Mouse (Mus musculus): ENCODE measurements around the gene Klra3. TPM values are rescaled to one million over a fixed set of nuclear protein-coding genes. Genes with fewer than 3 reads are reported as not detected.

Gene Klra3
- not detected in 2 replicates for polyA plus RNA-seq (2021; fragmentation: Nextera tagmentation)
- long read RNA-seq, experiment 1: 0 reads
- long read RNA-seq, experiment 2: 0 reads

DNA sequence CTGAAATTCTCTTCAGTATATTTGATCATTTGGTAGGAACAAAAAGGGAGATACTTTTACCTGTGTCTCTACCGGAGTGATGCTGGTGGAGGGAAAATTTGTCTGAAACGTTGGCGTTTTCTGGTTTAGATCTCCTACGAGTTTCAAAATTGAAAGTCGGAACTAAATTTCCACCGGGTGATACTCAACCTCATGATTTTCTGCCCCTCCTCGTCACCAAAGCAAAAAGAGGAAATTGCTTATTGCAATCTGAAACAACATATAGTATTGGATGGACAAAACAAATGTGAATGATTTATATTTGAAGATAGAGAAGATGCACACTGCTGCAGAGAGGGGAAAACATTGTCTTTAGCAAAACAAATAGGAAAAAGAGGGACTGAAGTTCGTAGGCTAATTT is at the start of gene Klra3:
Klra3 (minus strand) TSS at position 164 of the 400 bp plus-strand sequence.

DNA sequence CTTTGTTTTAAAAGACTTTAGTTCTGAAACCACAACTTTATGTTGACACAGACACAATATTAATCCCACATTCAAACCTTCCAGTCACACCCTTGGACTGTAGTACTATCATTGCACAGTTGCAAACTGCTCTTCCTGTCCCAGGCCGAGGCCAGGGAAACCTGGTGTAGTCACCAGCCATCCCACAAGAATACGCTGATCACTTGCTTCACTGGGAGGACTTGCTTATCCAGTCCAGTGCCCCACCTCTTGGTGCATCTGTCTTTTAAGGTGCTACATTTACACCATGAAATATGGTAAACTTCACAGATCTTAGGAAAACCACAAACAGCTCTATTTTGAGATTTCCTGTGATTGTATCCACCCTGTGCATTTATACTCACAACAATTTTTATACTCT is 49.4 kb upstream of the Klra3 start, which contains the start of gene Klra1:
Klra1 (minus strand) TSS at position 125 of the 400 bp plus-strand sequence.

DNA sequence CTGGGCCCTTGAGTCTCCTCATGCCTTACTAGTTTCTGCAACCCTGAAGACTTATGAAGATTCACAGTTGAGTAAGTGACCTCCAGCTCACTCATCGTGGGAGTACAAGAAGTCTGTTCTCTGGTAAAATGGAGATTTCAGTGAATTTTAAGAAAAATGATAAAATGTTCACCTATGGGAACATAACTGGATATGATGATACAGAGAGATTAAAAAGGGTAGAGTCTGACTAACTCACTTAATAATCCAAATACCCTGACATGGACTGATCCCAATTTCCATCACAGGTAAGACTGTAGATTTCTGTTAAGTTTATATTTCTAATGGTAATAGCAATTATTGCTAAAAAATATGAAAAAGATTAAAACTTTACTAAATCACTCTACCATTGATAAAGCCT is 55.5 kb downstream of the Klra3 start, which contains the start of gene Klra10:
Klra10 (minus strand) TSS at position 101 of the 400 bp plus-strand sequence.

Other genes starting within 250 kb of the Klra3 start
- not detected in 2 replicates for gene Klra8, start 207.7 kb downstream of the Klra3 start, polyA plus RNA-seq (2021; fragmentation: Nextera tagmentation)
- gene Klra9, start 144.5 kb downstream of the Klra3 start, polyA plus RNA-seq (2021; fragmentation: Nextera tagmentation): not detected in 2 replicates
- gene Klra7, start 104.3 kb downstream of the Klra3 start, polyA plus RNA-seq (2021; fragmentation: Nextera tagmentation): not detected in 2 replicates
- gene Klra10, start 55.6 kb downstream of the Klra3 start, polyA plus RNA-seq (2021; fragmentation: Nextera tagmentation): not detected in 2 replicates
- gene Klra1, start 49.3 kb upstream of the Klra3 start, polyA plus RNA-seq (2021; fragmentation: Nextera tagmentation): not detected in 2 replicates